Mouse (Mus musculus) limb, embryonic 14.5 days (tissue): Measurements from ENCODE around the gene Capns1. TPM values are rescaled to one million over a fixed set of nuclear protein-coding genes. Genes with fewer than 3 reads are reported as not detected.
"Not testable (repeated sequence)": the region's sequence is repeated elsewhere in the genome, so short reads cannot be mapped to it uniquely, and the experiment has no call there.

Experiments
- ATAC-seq: fragments of 200-750 bp; cut with Nextera tagmentation; 2 replicates; pipeline ENCODE4 v1.8.0; 2017; ENCODE audit warnings: low read depth, moderate number of reproducible peaks, moderate TSS enrichment; ENCODE audit not compliant: low FRiP score
- DNase-seq: peaks from one replicate; pipeline ENCODE4 v3.0.0-alpha.2; 2015; ENCODE audit warnings: low spot score
- H3K27ac ChIP-seq: fragments of 300-500 bp; sonication (generic); replicated peaks from 2 replicates; pipeline ENCODE4 v1.5.1; 2014; ENCODE audit warnings: low read depth, mild to moderate bottlenecking, low read length, moderate library complexity, mixed read lengths
- H3K27me3 ChIP-seq: fragments of 300-500 bp; sonication (generic); 2 replicates; pipeline ENCODE4 v1.6.1; 2014; ENCODE audit warnings: low read length, mixed read lengths; ENCODE audit not compliant: control insufficient read depth, insufficient read depth
- H3K36me3 ChIP-seq: fragments of 300-500 bp; sonication (generic); 2 replicates; pipeline ENCODE4 v1.6.1; 2014; ENCODE audit warnings: mild to moderate bottlenecking, low read length, moderate library complexity, mixed read lengths; ENCODE audit not compliant: control insufficient read depth, insufficient read depth
- H3K4me1 ChIP-seq: fragments of 300-500 bp; sonication (generic); 2 replicates; pipeline ENCODE4 v1.6.1; 2014; ENCODE audit warnings: antibody characterized with exemption, low read length, mixed read lengths; ENCODE audit not compliant: control insufficient read depth, insufficient read depth
- H3K4me2 ChIP-seq: fragments of 300-500 bp; sonication (generic); replicated peaks from 2 replicates; pipeline ENCODE4 v1.6.1; 2014; ENCODE audit warnings: low read depth, mild to moderate bottlenecking, low read length, moderate library complexity; ENCODE audit not compliant: severe bottlenecking
- H3K4me3 ChIP-seq: fragments of 300-500 bp; sonication (generic); replicated peaks from 2 replicates; pipeline ENCODE4 v1.5.1; 2014; ENCODE audit warnings: low read length
- H3K9ac ChIP-seq: fragments of 300-500 bp; sonication (generic); 2 replicates; pipeline ENCODE4 v1.6.1; 2014; ENCODE audit warnings: mild to moderate bottlenecking, low read depth, low read length, moderate library complexity; ENCODE audit not compliant: severe bottlenecking
- H3K9me3 ChIP-seq: fragments of 300-500 bp; sonication (generic); 2 replicates; pipeline ENCODE4 v1.6.1; 2016; ENCODE audit warnings: low read length; ENCODE audit not compliant: control insufficient read depth
- POLR2A ChIP-seq: fragments of 200-500 bp; IDR thresholded peaks from 2 replicates; pipeline ENCODE4 v1.8.0; 2012; ENCODE audit warnings: inconsistent platforms, mild to moderate bottlenecking, moderate library complexity, borderline replicate concordance; ENCODE audit not compliant: insufficient read depth, insufficient read length; ENCODE audit errors: extremely low read depth
- WGBS: fragments of 180-500 bp; shearing (Covaris S2); extraction: QIAGEN DNeasy Blood & Tissue Kit; methylation state at CpG from one replicate; pipeline ENCODE4 v1.1.7; 2014; 5-methylcytosine and 5-hydroxymethylcytosine counted together
- polyA plus RNA-seq, 2 experiments: library from polyadenylated mRNA; depleted of rRNA in 1 of 2; stranded (reverse) in 1 of 2; unstranded in 1 of 2; fragments of >200 nt; fragmentation: Nextera tagmentation in 1 of 2; extraction: Ambion mirVana in 1 of 2; gene quantifications; 2 replicates each; pipeline versions ENCODE4 v1.2.1 to v1.2.3; 2012 to 2014

Capns1 gene
- polyA plus RNA-seq, 2 experiments = 117 to 392 TPM

DNA sequence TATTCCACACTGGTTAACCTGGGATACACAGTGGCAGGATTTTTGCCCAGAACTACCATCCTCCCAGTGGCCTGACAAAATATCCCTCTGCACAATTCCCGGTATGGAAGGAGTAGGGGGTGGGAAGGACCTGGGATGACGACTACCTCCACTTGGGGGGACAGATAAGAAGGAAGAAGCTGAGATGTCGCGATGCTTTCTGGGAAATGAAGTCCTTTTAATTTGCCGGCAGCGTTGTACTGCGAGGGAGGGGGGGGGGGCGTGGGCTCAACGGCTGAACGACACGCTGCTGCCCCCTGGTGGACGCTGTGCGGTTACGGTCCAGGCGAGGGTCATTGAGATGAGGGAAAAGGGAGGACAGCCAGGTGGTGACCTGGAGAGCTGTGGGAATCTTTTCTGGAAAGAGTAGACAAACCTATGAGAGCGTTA lies 18.1 kb upstream of the Capns1 start:
- no peak overlapping the region for H3K9ac ChIP-seq
- no peak for TF ChIP-seq POLR2A
- no peaks in the 10 kb centered on the region for H3K9me3 ChIP-seq
- H3K27ac ChIP-seq = no peak overlapping the region
- peak; percentile 76 for ATAC-seq
- peak overlapping the region; percentile 39 for H3K4me2 ChIP-seq
- H3K27me3 ChIP-seq = no peaks in the 10 kb centered on the region
- WGBS = 2% methylated on average over 16 of the region's 16 CpGs
- no peak overlapping the region; the same call in 1 of the 2 replicates for H3K4me3 ChIP-seq
- peak; percentile 88 for DNase-seq
- H3K36me3 ChIP-seq = no peaks in the 10 kb centered on the region
- H3K4me1 ChIP-seq = peaks cover 8% of the 10 kb centered on the region

DNA sequence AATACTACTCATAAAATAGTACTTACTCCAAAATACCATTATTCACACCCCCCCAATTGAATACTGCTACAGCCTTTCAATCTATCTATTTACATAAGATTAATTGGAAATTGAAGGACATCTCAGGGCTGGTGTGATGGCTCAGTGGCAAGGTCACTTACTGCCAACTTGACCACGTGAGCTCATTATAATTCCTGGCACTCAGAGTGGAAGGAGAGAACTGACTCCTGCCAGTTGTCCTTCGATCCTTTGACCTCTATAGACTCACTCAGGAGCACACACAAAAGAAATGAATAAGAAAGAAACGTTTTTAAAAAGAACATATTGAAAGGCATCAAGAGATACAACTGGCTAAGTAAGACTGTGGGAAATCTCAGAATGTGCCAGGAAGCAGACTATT lies 17.3 kb upstream of the Capns1 start:
- Histone ChIP-seq H3K9ac (no peak overlapping the region), H3K4me2 (no peak overlapping the region), H3K27ac (no peak overlapping the region), H3K27me3 (no peaks in the 10 kb centered on the region), H3K4me3 (no peak overlapping the region), H3K36me3 (no peaks in the 10 kb centered on the region), H3K4me1 (peaks cover 8% of the 10 kb centered on the region), H3K9me3 (no peaks in the 10 kb centered on the region)
- no peak for TF ChIP-seq POLR2A
- ATAC-seq (no peak), DNase-seq (no peak)
- 92% methylated on average over 3 of the region's 3 CpGs for WGBS

GRCm38 (mm10) chr7:30213881-30214280 lies 15.3 kb upstream of the Capns1 start:
- H3K9me3 ChIP-seq = no peaks in the 10 kb centered on the region
- peaks cover under 1% of the 10 kb centered on the region; the same call in 1 of the 2 replicates for H3K4me1 ChIP-seq
- no peak for TF ChIP-seq POLR2A
- no peak overlapping the region for H3K9ac ChIP-seq
- no peaks in the 10 kb centered on the region for H3K27me3 ChIP-seq
- no peak overlapping the region for H3K27ac ChIP-seq
- H3K4me3 ChIP-seq = no peak overlapping the region
- DNase-seq = no peak
- H3K36me3 ChIP-seq = no peaks in the 10 kb centered on the region
- ATAC-seq = no peak
- H3K4me2 ChIP-seq = no peak overlapping the region
- WGBS = 80% methylated on average over 3 of the region's 3 CpGs

DNA sequence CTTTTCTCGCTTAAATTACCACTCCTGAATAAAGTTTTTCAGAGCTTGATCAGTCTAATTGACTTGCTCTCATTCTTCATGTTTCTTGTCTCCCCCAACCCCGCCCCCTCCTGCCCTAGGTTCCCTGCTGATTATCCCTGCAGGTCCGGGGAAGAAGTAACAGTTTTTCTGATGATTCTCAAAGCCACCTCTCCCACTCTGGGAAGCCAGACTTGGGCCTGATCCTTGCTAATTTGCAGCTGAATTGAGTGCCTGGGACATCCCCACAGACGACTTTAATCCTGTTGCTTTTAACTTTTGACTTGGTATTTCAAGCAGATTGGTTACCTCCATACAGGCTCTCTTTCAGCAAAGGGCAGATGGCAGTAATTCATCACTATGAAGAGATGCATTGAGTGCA lies 12.4 kb upstream of the Capns1 start:
- Histone ChIP-seq H3K9me3 (no peaks in the 10 kb centered on the region), H3K9ac (no peak overlapping the region), H3K4me1 (no peaks in the 10 kb centered on the region), H3K27ac (no peak overlapping the region), H3K4me3 (no peak overlapping the region), H3K36me3 (no peaks in the 10 kb centered on the region), H3K27me3 (no peaks in the 10 kb centered on the region), H3K4me2 (no peak overlapping the region)
- WGBS = 27% methylated on average over 4 of the region's 4 CpGs
- no peak for ATAC-seq
- TF ChIP-seq POLR2A = no peak
- DNase-seq = no peak

- WGBS = 59% methylated on average over 5 of the region's 5 CpGs
- not testable (repeated sequence) for ATAC-seq, H3K9ac ChIP-seq
These were observed 7.8 kb upstream of the Capns1 start for GRCm38 (mm10) chr7:30206364-30206763.

GRCm38 (mm10) chr7:30205383-30205782 lies 6.8 kb upstream of the Capns1 start:
- H3K9ac ChIP-seq = no peak overlapping the region
- DNase-seq (peak; percentile 59), ATAC-seq (no peak)
- no peaks in the 10 kb centered on the region for H3K9me3 ChIP-seq
- H3K27me3 ChIP-seq = no peaks in the 10 kb centered on the region
- TF ChIP-seq POLR2A = no peak
- peaks cover 9% of the 10 kb centered on the region for H3K4me1 ChIP-seq
- H3K4me2 ChIP-seq = no peak overlapping the region
- no peaks in the 10 kb centered on the region for H3K36me3 ChIP-seq
- no peak overlapping the region for H3K27ac ChIP-seq
- 3% methylated on average over 2 of the region's 2 CpGs for WGBS
- no peak overlapping the region for H3K4me3 ChIP-seq

More at GRCm38 (mm10) chr7:30206364-30206763, 7.8 kb upstream of the Capns1 start:
- not testable (repeated sequence) for H3K9me3 ChIP-seq, H3K27ac ChIP-seq, DNase-seq, H3K4me3 ChIP-seq, H3K27me3 ChIP-seq, H3K4me2 ChIP-seq, H3K36me3 ChIP-seq, H3K4me1 ChIP-seq
